Mouse (Mus musculus) kidney, postnatal 0 days (tissue): ENCODE measurements around the gene Hoxc13. TPM values are rescaled to one million over a fixed set of nuclear protein-coding genes. Genes with fewer than 3 reads are reported as not detected.

Experiments
- ATAC-seq: fragments of 200-750 bp; cut with Nextera tagmentation; replicated peaks from 2 replicates; pipeline ENCODE4 v1.8.0; 2017; ENCODE audit warnings: low read depth, moderate number of reproducible peaks, moderate TSS enrichment, moderate library complexity; ENCODE audit not compliant: low FRiP score
- DNase-seq: peaks from one replicate; pipeline ENCODE4 v3.0.0-alpha.2; 2016; ENCODE audit warnings: low spot score
- H3K27ac ChIP-seq: fragments of 300-500 bp; sonication (generic); 2 replicates; pipeline ENCODE4 v1.5.1; 2014; ENCODE audit warnings: mild to moderate bottlenecking
- H3K27me3 ChIP-seq: fragments of 300-500 bp; sonication (generic); 2 replicates; pipeline ENCODE4 v1.6.1; 2014; ENCODE audit warnings: low read length, mixed read lengths; ENCODE audit not compliant: insufficient read depth
- H3K36me3 ChIP-seq: fragments of 300-500 bp; sonication (generic); 2 replicates; pipeline ENCODE4 v1.6.1; 2014; ENCODE audit warnings: low read length, mixed read lengths; ENCODE audit not compliant: insufficient read depth
- H3K4me1 ChIP-seq: fragments of 300-500 bp; sonication (generic); replicated peaks from 2 replicates; pipeline ENCODE4 v1.6.1; 2014; ENCODE audit warnings: antibody characterized with exemption, low read length, mixed read lengths; ENCODE audit not compliant: insufficient read depth
- H3K4me2 ChIP-seq: fragments of 300-500 bp; sonication (generic); 2 replicates; pipeline ENCODE4 v1.6.1; 2014; ENCODE audit warnings: mild to moderate bottlenecking, low read length, moderate library complexity, mixed read lengths
- H3K4me3 ChIP-seq: fragments of 300-500 bp; sonication (generic); replicated peaks from 2 replicates; pipeline ENCODE4 v1.5.1; 2014; ENCODE audit warnings: low read depth, low read length
- H3K9ac ChIP-seq: fragments of 300-500 bp; sonication (generic); 2 replicates; pipeline ENCODE4 v1.6.1; 2014; ENCODE audit warnings: low read depth, low read length
- H3K9me3 ChIP-seq: fragments of 300-500 bp; sonication (generic); replicated peaks from 2 replicates; pipeline ENCODE4 v1.6.1; 2016; ENCODE audit warnings: low read length, inconsistent platforms, mixed read lengths
- CTCF ChIP-seq: IDR thresholded peaks from 2 replicates; pipeline ENCODE4 v1.5.1; 2016; ENCODE audit warnings: antibody characterized with exemption, low read depth, mild to moderate bottlenecking, moderate library complexity
- WGBS: fragments of 180-500 bp; shearing (Covaris S2); extraction: QIAGEN DNeasy Blood & Tissue Kit; methylation state at CpG from one replicate; pipeline ENCODE4 v1.1.7; 2014; 5-methylcytosine and 5-hydroxymethylcytosine counted together
- polyA plus RNA-seq: library from polyadenylated mRNA; unstranded; fragments of >200 nt; fragmentation: Nextera tagmentation; extraction: Ambion mirVana; gene quantifications from 2 replicates; pipeline ENCODE4 v1.2.1, GENCODE M21; 2015

Gene Hoxc13
- polyA plus RNA-seq, 1 experiment from 2014 or later = 0.05 TPM

DNA sequence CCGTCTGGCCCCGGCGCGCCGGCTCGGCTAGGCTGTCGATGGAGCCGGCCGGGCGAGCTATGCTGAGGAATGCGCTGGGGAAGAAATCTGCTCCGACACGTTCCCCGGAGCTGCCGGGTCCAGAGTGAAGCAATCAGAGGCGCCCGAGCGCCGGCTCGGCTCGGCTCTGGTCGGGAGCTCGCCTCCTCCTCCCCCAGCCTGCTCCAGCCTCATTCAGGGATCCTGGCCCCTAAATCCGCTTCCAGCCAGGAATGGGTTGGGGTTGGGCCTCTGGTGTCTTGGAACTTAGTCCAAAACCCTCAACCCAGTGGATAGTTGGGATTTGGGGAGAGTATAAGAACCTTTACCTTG, 1.1 kb downstream of the Hoxc13 start:
- no peak overlapping the region for H3K27ac ChIP-seq
- H3K9ac ChIP-seq = no peak overlapping the region
- WGBS = 0% methylated on average over 23 of the region's 24 CpGs
- no peak for ATAC-seq
- 0 out of 2 replicates have a peak overlapping the region, but pooled peaks have one; percentile 45 for H3K4me2 ChIP-seq
- H3K4me1 ChIP-seq = 0 out of 2 replicates have a peak, but pooled peaks cover 6% of the 10 kb centered on the region
- peak; percentile 67 for DNase-seq
- no peaks in the 10 kb centered on the region for H3K9me3 ChIP-seq
- TF ChIP-seq CTCF = no peak
- peaks cover 86% of the 10 kb centered on the region for H3K27me3 ChIP-seq
- H3K36me3 ChIP-seq = no peaks in the 10 kb centered on the region
- peak overlapping the region; percentile 21; the same call in 1 of the 2 replicates for H3K4me3 ChIP-seq

DNA sequence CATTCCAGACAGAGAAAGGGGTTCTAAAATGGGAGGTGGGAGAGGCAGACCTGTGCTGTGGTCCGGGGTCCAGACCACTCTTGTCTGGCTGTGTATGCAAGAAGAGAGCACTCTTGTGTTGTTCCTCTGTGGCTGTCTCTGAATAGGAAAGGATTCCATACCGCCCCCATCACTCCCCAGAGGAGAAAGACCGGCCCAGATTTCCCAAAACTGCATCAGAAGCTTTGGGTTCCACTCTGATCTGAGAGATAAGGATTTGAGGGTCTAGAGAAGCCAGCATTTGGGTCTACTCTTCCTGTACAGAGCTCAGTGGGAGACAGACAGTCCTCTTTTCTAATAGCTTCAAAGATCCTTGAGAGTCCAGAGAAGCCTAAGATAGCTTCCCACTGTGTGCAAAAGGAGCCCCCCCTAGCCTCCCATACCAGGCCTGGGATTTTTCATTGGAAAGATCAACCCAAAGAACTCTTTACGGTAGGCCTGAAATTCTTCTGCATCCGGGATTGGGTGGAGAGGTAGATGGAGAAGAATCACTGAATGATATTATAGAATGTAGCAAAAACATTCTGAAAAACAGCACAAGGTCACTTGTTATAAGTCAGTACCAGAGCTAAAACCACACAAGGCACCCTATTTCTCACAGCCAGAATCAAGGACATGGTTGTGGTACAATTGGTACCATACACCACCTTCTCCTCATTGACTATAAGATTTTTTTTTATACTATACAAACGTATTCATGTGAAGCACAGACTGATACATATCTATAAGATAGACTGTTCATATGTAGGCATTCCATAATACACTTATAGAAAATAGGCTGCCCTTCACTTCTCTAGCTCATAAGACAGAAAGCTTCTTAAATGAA, 2.0 kb downstream of the Hoxc13 start:
- no peak overlapping the region for H3K4me2 ChIP-seq
- H3K27me3 ChIP-seq = peaks cover 86% of the 10 kb centered on the region
- DNase-seq (no peak), ATAC-seq (no peak)
- H3K4me3 ChIP-seq = no peak overlapping the region
- H3K9ac ChIP-seq = no peak overlapping the region
- H3K27ac ChIP-seq = no peak overlapping the region
- 20% methylated on average over 6 of the region's 6 CpGs for WGBS
- H3K36me3 ChIP-seq = no peaks in the 10 kb centered on the region
- no peak for TF ChIP-seq CTCF
- H3K4me1 ChIP-seq = 0 out of 2 replicates have a peak, but pooled peaks cover 6% of the 10 kb centered on the region
- H3K9me3 ChIP-seq = no peaks in the 10 kb centered on the region

DNA sequence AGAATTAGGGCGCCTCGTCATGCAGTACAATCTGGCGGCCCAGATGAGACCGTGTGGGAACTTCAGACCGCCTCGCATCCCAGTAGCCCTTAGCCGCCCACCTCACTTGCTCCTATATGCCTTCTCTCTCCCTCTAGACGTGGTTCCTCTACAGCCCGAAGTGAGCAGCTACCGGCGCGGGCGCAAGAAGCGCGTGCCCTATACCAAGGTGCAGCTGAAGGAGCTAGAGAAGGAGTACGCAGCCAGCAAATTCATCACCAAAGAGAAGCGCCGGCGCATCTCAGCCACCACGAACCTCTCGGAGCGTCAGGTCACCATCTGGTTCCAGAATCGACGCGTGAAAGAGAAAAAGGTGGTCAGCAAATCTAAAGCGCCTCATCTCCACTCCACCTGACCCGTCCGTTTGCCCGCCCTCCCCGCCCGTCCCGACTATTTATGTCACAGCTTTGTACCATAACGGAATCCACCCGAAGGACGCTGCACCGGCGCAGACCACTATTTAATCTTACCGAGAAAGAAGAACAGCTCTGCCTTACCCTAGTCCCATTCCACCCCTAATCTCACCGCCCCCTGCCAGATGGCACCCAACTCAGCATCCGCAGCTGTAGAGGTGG, 6.2 kb downstream of the Hoxc13 start:
- no peaks in the 10 kb centered on the region for H3K9me3 ChIP-seq
- WGBS = 1% methylated on average over 40 of the region's 40 CpGs
- H3K27ac ChIP-seq = no peak overlapping the region
- ATAC-seq (no peak), DNase-seq (no peak)
- no peak overlapping the region for H3K4me3 ChIP-seq
- no peak overlapping the region for H3K4me2 ChIP-seq
- peaks cover 91% of the 10 kb centered on the region for H3K27me3 ChIP-seq
- H3K4me1 ChIP-seq = no peaks in the 10 kb centered on the region
- H3K36me3 ChIP-seq = no peaks in the 10 kb centered on the region
- no peak overlapping the region for H3K9ac ChIP-seq
- no peak for TF ChIP-seq CTCF

DNA sequence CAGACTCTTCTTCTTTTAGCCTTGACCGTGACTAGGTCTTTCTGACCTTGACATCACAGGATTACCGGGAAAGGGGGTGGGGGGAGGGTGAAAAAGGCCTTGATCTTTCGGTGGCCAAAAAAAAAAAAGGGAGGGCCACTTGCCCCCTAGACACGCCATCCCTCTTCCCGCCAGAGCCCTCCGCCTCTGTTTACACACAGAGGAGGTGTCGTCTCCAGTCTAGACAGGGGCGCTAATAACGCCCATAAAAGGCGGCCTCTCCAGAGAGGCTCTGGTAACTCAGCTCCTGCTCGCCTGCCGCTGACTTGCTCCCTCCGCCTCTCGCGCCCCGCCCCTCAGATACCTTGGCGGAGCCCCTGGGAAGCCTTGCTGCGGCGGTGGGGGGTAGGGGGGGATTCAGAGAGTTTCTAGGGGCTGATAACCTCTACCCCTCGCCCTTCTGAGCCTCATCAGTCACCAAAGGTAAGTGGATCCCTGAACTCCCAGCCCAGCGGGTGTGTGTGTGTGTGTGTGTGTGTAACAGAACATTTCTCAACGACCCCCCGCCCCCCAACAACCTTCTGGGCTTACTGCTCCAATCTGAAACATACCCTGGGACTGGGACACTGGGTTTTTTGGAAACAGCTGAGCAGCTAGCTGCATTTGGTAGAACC, 10.9 kb downstream of the Hoxc13 start:
- H3K4me1 ChIP-seq = no peaks in the 10 kb centered on the region
- H3K27ac ChIP-seq = no peak overlapping the region
- ATAC-seq (no peak), DNase-seq (no peak)
- H3K27me3 ChIP-seq = peaks cover 96% of the 10 kb centered on the region
- H3K9me3 ChIP-seq = no peaks in the 10 kb centered on the region
- no peak overlapping the region for H3K9ac ChIP-seq
- under 1% methylated on average over 23 of the region's 23 CpGs for WGBS
- H3K4me3 ChIP-seq = no peak overlapping the region
- no peaks in the 10 kb centered on the region for H3K36me3 ChIP-seq
- no peak overlapping the region for H3K4me2 ChIP-seq
- no peak for TF ChIP-seq CTCF

DNA sequence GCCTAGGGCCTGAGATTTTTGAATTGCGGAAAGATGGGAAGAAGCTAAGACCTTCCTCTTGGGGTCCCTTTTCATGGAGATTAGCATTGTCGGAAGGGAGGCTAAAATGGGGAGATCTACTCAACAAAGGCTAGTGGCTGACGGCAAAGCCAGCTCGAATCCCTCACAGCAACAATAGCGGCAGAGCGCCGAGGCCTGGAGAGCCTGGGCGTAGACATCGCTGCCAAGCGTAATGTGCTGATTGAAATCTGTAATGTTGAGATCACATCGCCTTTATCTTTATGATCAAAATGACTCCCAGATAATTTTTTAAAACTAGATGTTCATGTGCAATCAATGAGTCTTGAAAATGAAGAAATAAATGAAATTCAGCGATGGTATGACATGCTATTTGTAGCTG, 13.5 kb downstream of the Hoxc13 start:
- Histone ChIP-seq H3K4me3 (no peak overlapping the region), H3K27me3 (peaks cover 96% of the 10 kb centered on the region), H3K4me1 (0 out of 2 replicates have a peak, but pooled peaks cover 4% of the 10 kb centered on the region), H3K4me2 (no peak overlapping the region), H3K36me3 (no peaks in the 10 kb centered on the region), H3K9me3 (no peaks in the 10 kb centered on the region), H3K9ac (no peak overlapping the region), H3K27ac (no peak overlapping the region)
- no peak for ATAC-seq
- TF ChIP-seq CTCF = no peak
- no peak for DNase-seq
- 5% methylated on average over 12 of the region's 12 CpGs for WGBS

DNA sequence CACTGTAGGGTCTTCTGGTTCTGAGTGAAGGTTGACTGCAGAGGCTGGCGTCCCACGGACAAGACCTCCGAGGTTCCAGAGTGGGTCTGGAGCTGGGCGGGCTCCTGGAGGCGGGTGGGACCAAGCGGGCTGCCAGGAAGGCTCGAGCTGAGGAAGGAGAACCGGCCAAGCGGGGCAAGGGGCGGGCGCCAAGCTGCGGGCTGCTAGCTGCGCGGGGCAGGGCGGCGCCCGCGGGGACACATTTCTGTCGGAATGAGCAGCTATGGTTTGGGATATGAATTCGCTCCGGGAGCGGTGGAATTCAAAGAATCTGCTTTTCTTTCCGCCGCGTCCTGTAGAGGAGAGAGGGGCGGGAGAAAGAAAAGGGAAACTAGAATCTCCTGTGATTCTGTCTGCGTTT, 14.0 kb downstream of the Hoxc13 start:
- peak overlapping the region; percentile 4; the same call in 1 of the 2 replicates for H3K4me3 ChIP-seq
- peak; percentile 54 for DNase-seq
- WGBS = under 1% methylated on average over 26 of the region's 27 CpGs

More for the DNA sequence above, 14.0 kb downstream of the Hoxc13 start:
- no peak for ATAC-seq
- TF ChIP-seq CTCF = no peak
- H3K4me2 ChIP-seq = peak overlapping the region; percentile 13; the same call in 1 of the 2 replicates
- no peak overlapping the region for H3K27ac ChIP-seq
- H3K27me3 ChIP-seq = peaks cover 94% of the 10 kb centered on the region
- no peak overlapping the region for H3K9ac ChIP-seq
- H3K36me3 ChIP-seq = no peaks in the 10 kb centered on the region
- H3K9me3 ChIP-seq = no peaks in the 10 kb centered on the region
- H3K4me1 ChIP-seq = 0 out of 2 replicates have a peak, but pooled peaks cover 5% of the 10 kb centered on the region
